Mouse (Mus musculus): Measurements from ENCODE around the gene Peli1. TPM values are rescaled to one million over a fixed set of nuclear protein-coding genes. Genes with fewer than 3 reads are reported as not detected.
"Not testable (repeated sequence)": the region's sequence is repeated elsewhere in the genome, so short reads cannot be mapped to it uniquely, and the experiment has no call there.

The Peli1 gene
- polyA plus RNA-seq, 1 experiment = 5.2 TPM

GRCm38 (mm10) chr11:21164312-21164993, 73.4 kb downstream of the Peli1 start:
- Histone ChIP-seq H3K36me3 (ENCODE audit: control insufficient read depth, insufficient read depth, low read length) (no peaks in the 10 kb centered on the region), H3K4me3 (ENCODE audit: control insufficient read depth, low read depth, low read length) (no peak overlapping the region), H3K27ac (ENCODE audit: control insufficient read depth, insufficient read depth, low read depth, low read length) (no peak overlapping the region), H3K27me3 (ENCODE audit: control insufficient read depth, insufficient read depth, low read length) (no peaks in the 10 kb centered on the region), H3K4me1 (ENCODE audit: control insufficient read depth, insufficient read depth, low read length) (no peaks in the 10 kb centered on the region)
- TF ChIP-seq POLR2A (IDR thresholded peaks at IDR 0.05; ENCODE audit: control insufficient read depth, low read depth, low read length) (no peak), CTCF (IDR thresholded peaks at IDR 0.05; ENCODE audit: control insufficient read depth, insufficient read depth, insufficient replicate concordance, low read depth, low read length) (no peak)

- H3K36me3 ChIP-seq (ENCODE audit: control insufficient read depth, insufficient read depth, low read length) = no peaks in the 10 kb centered on the region
- TF ChIP-seq POLR2A (IDR thresholded peaks at IDR 0.05; ENCODE audit: control insufficient read depth, low read depth, low read length) (no peak), CTCF (IDR thresholded peaks at IDR 0.05; ENCODE audit: control insufficient read depth, insufficient read depth, insufficient replicate concordance, low read depth, low read length) (no peak)
- no peaks in the 10 kb centered on the region for H3K4me1 ChIP-seq (ENCODE audit: control insufficient read depth, insufficient read depth, low read length)
- no peak overlapping the region for H3K27ac ChIP-seq (ENCODE audit: control insufficient read depth, insufficient read depth, low read depth, low read length)
- H3K4me3 ChIP-seq (ENCODE audit: control insufficient read depth, low read depth, low read length) = no peak overlapping the region
- no peaks in the 10 kb centered on the region for H3K27me3 ChIP-seq (ENCODE audit: control insufficient read depth, insufficient read depth, low read length)
Measured at GRCm38 (mm10) chr11:21164994-21165560, 74.0 kb downstream of the Peli1 start.

- Histone ChIP-seq H3K4me3 (ENCODE audit: control insufficient read depth, low read depth, low read length) (no peak overlapping the region), H3K27ac (ENCODE audit: control insufficient read depth, insufficient read depth, low read depth, low read length) (no peak overlapping the region), H3K36me3 (ENCODE audit: control insufficient read depth, insufficient read depth, low read length) (no peaks in the 10 kb centered on the region), H3K27me3 (ENCODE audit: control insufficient read depth, insufficient read depth, low read length) (no peaks in the 10 kb centered on the region), H3K4me1 (ENCODE audit: control insufficient read depth, insufficient read depth, low read length) (no peaks in the 10 kb centered on the region)
- TF ChIP-seq POLR2A (IDR thresholded peaks at IDR 0.05; ENCODE audit: control insufficient read depth, low read depth, low read length) = no peak
Measured at GRCm38 (mm10) chr11:21166495-21167096, 75.5 kb downstream of the Peli1 start.

GRCm38 (mm10) chr11:21168828-21169607, 77.9 kb downstream of the Peli1 start:
- Histone ChIP-seq H3K4me3 (ENCODE audit: control insufficient read depth, low read depth, low read length) (no peak overlapping the region), H3K36me3 (ENCODE audit: control insufficient read depth, insufficient read depth, low read length) (no peaks in the 10 kb centered on the region), H3K27ac (ENCODE audit: control insufficient read depth, insufficient read depth, low read depth, low read length) (no peak overlapping the region), H3K27me3 (ENCODE audit: control insufficient read depth, insufficient read depth, low read length) (no peaks in the 10 kb centered on the region), H3K4me1 (ENCODE audit: control insufficient read depth, insufficient read depth, low read length) (no peaks in the 10 kb centered on the region)
- TF ChIP-seq POLR2A (IDR thresholded peaks at IDR 0.05; ENCODE audit: control insufficient read depth, low read depth, low read length) = no peak

GRCm38 (mm10) chr11:21169608-21169860, 78.4 kb downstream of the Peli1 start:
- H3K36me3 ChIP-seq (ENCODE audit: control insufficient read depth, insufficient read depth, low read length); H3K4me3 ChIP-seq (ENCODE audit: control insufficient read depth, low read depth, low read length); H3K4me1 ChIP-seq (ENCODE audit: control insufficient read depth, insufficient read depth, low read length); H3K27me3 ChIP-seq (ENCODE audit: control insufficient read depth, insufficient read depth, low read length); H3K27ac ChIP-seq (ENCODE audit: control insufficient read depth, insufficient read depth, low read depth, low read length): not testable (repeated sequence)

- no peaks in the 10 kb centered on the region for H3K27me3 ChIP-seq (ENCODE audit: control insufficient read depth, insufficient read depth, low read length)
- H3K36me3 ChIP-seq (ENCODE audit: control insufficient read depth, insufficient read depth, low read length) = no peaks in the 10 kb centered on the region
- peaks cover 4% of the 10 kb centered on the region for H3K4me1 ChIP-seq (ENCODE audit: control insufficient read depth, insufficient read depth, low read length)
- H3K4me3 ChIP-seq (ENCODE audit: control insufficient read depth, low read depth, low read length) = no peak overlapping the region
- no peak overlapping the region for H3K27ac ChIP-seq (ENCODE audit: control insufficient read depth, insufficient read depth, low read depth, low read length)
- TF ChIP-seq POLR2A (IDR thresholded peaks at IDR 0.05; ENCODE audit: control insufficient read depth, low read depth, low read length) (no peak), CTCF (IDR thresholded peaks at IDR 0.05; ENCODE audit: control insufficient read depth, insufficient read depth, insufficient replicate concordance, low read depth, low read length) (no peak)
Measured at GRCm38 (mm10) chr11:21172281-21172680, 81.2 kb downstream of the Peli1 start.

GRCm38 (mm10) chr11:21173926-21174325, 82.8 kb downstream of the Peli1 start:
- Histone ChIP-seq H3K27me3 (ENCODE audit: control insufficient read depth, insufficient read depth, low read length) (no peaks in the 10 kb centered on the region), H3K36me3 (ENCODE audit: control insufficient read depth, insufficient read depth, low read length) (no peaks in the 10 kb centered on the region), H3K4me3 (ENCODE audit: control insufficient read depth, low read depth, low read length) (no peak overlapping the region), H3K4me1 (ENCODE audit: control insufficient read depth, insufficient read depth, low read length) (peaks cover 4% of the 10 kb centered on the region), H3K27ac (ENCODE audit: control insufficient read depth, insufficient read depth, low read depth, low read length) (no peak overlapping the region)
- TF ChIP-seq CTCF (IDR thresholded peaks at IDR 0.05; ENCODE audit: control insufficient read depth, insufficient read depth, insufficient replicate concordance, low read depth, low read length) (no peak), POLR2A (IDR thresholded peaks at IDR 0.05; ENCODE audit: control insufficient read depth, low read depth, low read length) (no peak)

Data from testis, adult 2 months (tissue).